Mouse (Mus musculus) forelimb bud, embryonic 11.5 days (tissue): ENCODE results near the gene Usp48.

Source experiments
- DNase-seq: peaks from one replicate; pipeline ENCODE4 v3.0.0-alpha.2; 2012; ENCODE audit warnings: low read depth, low spot score

The Usp48 gene

GRCm38 (mm10) chr4:137686303-137686702, 92.7 kb downstream of the Usp48 start:
- DNase-seq, result no peak

- DNase-seq, result no peak
Measured at GRCm38 (mm10) chr4:137687234-137687825, 93.8 kb downstream of the Usp48 start.

- no peak for DNase-seq
Measured at GRCm38 (mm10) chr4:137692107-137692902, 98.8 kb downstream of the Usp48 start.

GRCm38 (mm10) chr4:137695300-137695699, 101.7 kb downstream of the Usp48 start:
- no peak for DNase-seq

- DNase-seq, result no peak
Measured at GRCm38 (mm10) chr4:137695900-137696299, 102.3 kb downstream of the Usp48 start.

- DNase-seq, result no peak
Measured at GRCm38 (mm10) chr4:137697156-137697885, 103.8 kb downstream of the Usp48 start.

- no peak for DNase-seq
Measured at GRCm38 (mm10) chr4:137698076-137698985, 104.8 kb downstream of the Usp48 start.

- DNase-seq, result no peak
Measured at GRCm38 (mm10) chr4:137699264-137700211, 106.0 kb downstream of the Usp48 start.

- no peak for DNase-seq
Measured at GRCm38 (mm10) chr4:137700960-137701359, 107.4 kb downstream of the Usp48 start.

- no peak for DNase-seq
Measured at GRCm38 (mm10) chr4:137703077-137703476, 109.5 kb downstream of the Usp48 start.

- no peak for DNase-seq
Measured at GRCm38 (mm10) chr4:137704561-137704960, 111.0 kb downstream of the Usp48 start.

- DNase-seq, result no peak
Measured at GRCm38 (mm10) chr4:137705379-137705778, 111.8 kb downstream of the Usp48 start.

GRCm38 (mm10) chr4:137706510-137706909, 113.0 kb downstream of the Usp48 start:
- DNase-seq, result no peak

GRCm38 (mm10) chr4:137707216-137707990, 113.8 kb downstream of the Usp48 start:
- peak; percentile 87 for DNase-seq
